Mouse (Mus musculus): ENCODE data around the gene Mrpl41.

DNA sequence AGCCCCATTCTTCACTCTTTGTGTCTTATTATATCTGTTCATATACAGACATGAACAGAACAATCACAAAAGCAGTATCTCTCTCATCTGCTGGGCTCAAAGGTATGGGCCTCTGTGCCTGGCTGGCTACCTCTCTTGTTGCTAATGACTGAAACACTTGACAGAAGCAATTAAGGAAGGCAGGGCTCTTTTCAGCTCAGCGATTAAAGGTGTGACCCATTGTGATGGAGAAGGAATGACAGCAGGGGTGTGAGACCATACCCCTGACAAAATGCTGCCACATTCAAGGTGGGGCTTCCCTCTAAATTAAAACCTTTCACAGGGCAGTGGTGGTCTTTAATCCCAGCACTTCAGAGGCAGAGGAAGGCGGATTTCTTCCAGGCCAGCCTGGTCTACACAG, 12.9 kb upstream of the Mrpl41 start:
- no peak for TF ChIP-seq EP300 (IDR thresholded peaks at IDR 0.05; ENCODE audit: low read depth)
- no peak for TF ChIP-seq CTCF (IDR thresholded peaks at IDR 0.05; ENCODE audit: low read depth)
